ENCODE assay signal across 8 mouse cellular contexts in the genomic region with DNA sequence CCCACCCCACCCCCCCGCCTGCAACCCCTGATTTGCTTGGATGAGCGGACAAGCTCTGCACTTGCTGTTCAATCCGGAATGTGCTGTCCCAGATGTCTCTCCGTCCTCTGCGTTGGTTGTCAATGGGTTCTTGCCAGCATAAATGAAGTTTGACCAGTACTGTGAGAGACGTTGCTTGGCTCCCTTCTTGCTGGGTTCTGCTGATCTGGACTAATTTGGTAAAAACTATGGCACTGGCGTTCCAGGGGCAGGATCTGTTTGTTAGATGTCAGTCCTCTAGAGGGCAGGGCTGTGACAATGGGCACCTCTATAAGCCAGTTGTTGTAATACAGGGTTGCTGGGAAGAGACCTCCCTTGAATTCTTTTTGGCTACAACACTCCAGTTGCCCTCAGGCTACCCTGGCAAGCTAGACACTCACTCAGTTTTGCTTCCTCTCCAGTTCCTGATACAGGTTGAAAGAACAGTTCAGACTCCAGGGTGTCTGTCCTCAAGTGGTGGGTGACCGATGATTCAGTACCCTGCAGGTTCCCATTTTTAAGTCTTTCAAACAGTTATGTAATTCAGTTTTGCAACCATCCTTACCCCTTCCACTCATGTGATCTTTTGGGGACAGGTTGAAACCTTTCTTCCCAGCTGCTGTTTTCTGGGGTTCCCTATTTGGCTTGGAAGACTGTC. TPM values are rescaled to one million over a fixed set of nuclear protein-coding genes. Genes with fewer than 3 reads are reported as not detected.
DNase-seq lines count a peak whose midpoint lies in the region; ATAC-seq and TF ChIP-seq lines count a peak whose summit lies in the region.

No protein-coding gene starts in this region.

- H3K4me1 ChIP-seq in lung, adult 2 months (ENCODE audit: control insufficient read depth, insufficient read depth, low read length), result peaks cover 5% of the 10 kb centered on the region; the same call in 1 of the 2 replicates
- H3K4me1 ChIP-seq in forebrain, embryonic 11.5 days (replicated peaks; ENCODE audit: control insufficient read depth, insufficient read depth, low read length), result peaks cover 9% of the 10 kb centered on the region; the same call in 1 of the 2 replicates

- H3K9ac ChIP-seq in forebrain, embryonic 11.5 days (ENCODE audit: low read length), result peak overlapping the region; percentile 61; the same call in 1 of the 2 replicates

- TF ChIP-seq CTCF in lung, adult 2 months (IDR thresholded peaks at IDR 0.05; ENCODE audit: insufficient read depth, low read length), result no peak

- H3K9me3 ChIP-seq in forebrain, embryonic 11.5 days (ENCODE audit: control insufficient read depth, low read length), result no peaks in the 10 kb centered on the region

- H3K4me3 ChIP-seq in lung, adult 2 months (replicated peaks; ENCODE audit: extremely low read depth, low read depth, low read length), result peak overlapping the region; percentile 81
- peak overlapping the region; percentile 55 for H3K4me3 ChIP-seq in forebrain, embryonic 11.5 days (ENCODE audit: low read depth, low read length)

- no peaks in the 10 kb centered on the region for H3K36me3 ChIP-seq in forebrain, embryonic 11.5 days (ENCODE audit: control insufficient read depth, insufficient read depth, low read length)

- 15% methylated on average over 8 of the region's 8 CpGs for WGBS in lung, adult 2 months
- 24% methylated on average over 8 of the region's 8 CpGs for WGBS in forebrain, embryonic 11.5 days

- TF ChIP-seq POLR2A in lung, adult 2 months (IDR thresholded peaks at IDR 0.05; ENCODE audit: borderline replicate concordance, extremely low read depth, low read depth, low read length), result no peak

- no peak for DNase-seq in lung, adult 2 months
- no peak for DNase-seq in lung, postnatal 4 days
- DNase-seq in forebrain, embryonic 11.5 days (ENCODE audit: low spot score), result no peak
- peak; percentile 59 to 73 for DNase-seq in kidney, postnatal 36 days
- DNase-seq in embryo, embryonic 11 days, result no peak
- no peak for DNase-seq in spleen, postnatal 14 days (ENCODE audit: low spot score in 2 of 2)
- DNase-seq in cerebellum, postnatal 4 days (ENCODE audit: low spot score in 2 of 2), result no peak

- no peak for ATAC-seq in forebrain, embryonic 11.5 days (replicated peaks; ENCODE audit: low FRiP score)
- peak; percentile 37 for ATAC-seq in monocyte, adult 5-6 weeks (replicated peaks; ENCODE audit: insufficient number of reproducible peaks, low FRiP score, low TSS enrichment, poor library complexity, severe bottlenecking)

- H3K27ac ChIP-seq in forebrain, embryonic 11.5 days (ENCODE audit: low read depth, low read length), result no peak overlapping the region

- H3K4me2 ChIP-seq in forebrain, embryonic 11.5 days (ENCODE audit: low read depth, low read length, severe bottlenecking), result peak overlapping the region; percentile 81

- H3K27me3 ChIP-seq in forebrain, embryonic 11.5 days (ENCODE audit: control insufficient read depth, insufficient read depth, low read length), result no peaks in the 10 kb centered on the region

RNA-seq across cellular contexts. Expression of gene Msrb1, which starts 0.8 kb away (rescaled TPM):
- polyA plus RNA-seq in lung, adult 2 months (2012; rRNA removed), result 84.4 and 103 TPM in 2 replicates
- polyA plus RNA-seq in forebrain, embryonic 11.5 days (2014; fragmentation: Nextera tagmentation; extraction: Ambion mirVana), result 21.3 and 21.6 TPM in 2 replicates
- 248 to 361 TPM (median 344 TPM) in 3 replicates for total RNA-seq in monocyte, adult 5-6 weeks (2017)

RNA-seq across cellular contexts. Expression of gene Rpl3l, which starts 9.7 kb away (rescaled TPM):
- polyA plus RNA-seq in lung, adult 2 months (2012; rRNA removed), result 0.26 and 6.4 TPM in 2 replicates
- polyA plus RNA-seq in forebrain, embryonic 11.5 days (2014; fragmentation: Nextera tagmentation; extraction: Ambion mirVana), result not detected in 2 replicates
- total RNA-seq in monocyte, adult 5-6 weeks (2017), result 4.7 to 14.6 TPM (median 10.2 TPM) in 3 replicates

RNA-seq across cellular contexts. Expression of gene Ndufb10, which starts 13.0 kb away (rescaled TPM):
- polyA plus RNA-seq in lung, adult 2 months (2012; rRNA removed), result 174 and 218 TPM in 2 replicates
- 189 and 195 TPM in 2 replicates for polyA plus RNA-seq in forebrain, embryonic 11.5 days (2014; fragmentation: Nextera tagmentation; extraction: Ambion mirVana)
- 144 to 243 TPM (median 228 TPM) in 3 replicates for total RNA-seq in monocyte, adult 5-6 weeks (2017)

RNA-seq across cellular contexts. Expression of gene Hs3st6, which starts 15.5 kb away (rescaled TPM):
- 6.4 and 8.9 TPM in 2 replicates for polyA plus RNA-seq in lung, adult 2 months (2012; rRNA removed)
- 0.21 and 0.51 TPM in 2 replicates for polyA plus RNA-seq in forebrain, embryonic 11.5 days (2014; fragmentation: Nextera tagmentation; extraction: Ambion mirVana)
- not detected in 3 replicates for total RNA-seq in monocyte, adult 5-6 weeks (2017)

RNA-seq across cellular contexts. Expression of gene Rps2, which starts 19.4 kb away (rescaled TPM):
- polyA plus RNA-seq in lung, adult 2 months (2012; rRNA removed), result 1,603 and 2,135 TPM in 2 replicates
- 1,407 and 1,469 TPM in 2 replicates for polyA plus RNA-seq in forebrain, embryonic 11.5 days (2014; fragmentation: Nextera tagmentation; extraction: Ambion mirVana)
- 428 to 669 TPM (median 533 TPM) in 3 replicates for total RNA-seq in monocyte, adult 5-6 weeks (2017)

Comparison
In these comparisons a context has a peak if more than half of its experiments do, and no peak if none do; other contexts are left out.
1. DNase-seq: peak in kidney, postnatal 36 days (2 of 2); none in lung, adult 2 months (single experiment), lung, postnatal 4 days (0 of 2), forebrain, embryonic 11.5 days (single experiment), embryo, embryonic 11 days (single experiment), spleen, postnatal 14 days (0 of 2) and cerebellum, postnatal 4 days (0 of 2).